Mouse (Mus musculus): Measurements from ENCODE around the gene Med21. TPM values are rescaled to one million over a fixed set of nuclear protein-coding genes. Genes with fewer than 3 reads are reported as not detected.

Med21 gene
- polyA plus RNA-seq, 1 experiment from 2014 or later, result 131 TPM

DNA sequence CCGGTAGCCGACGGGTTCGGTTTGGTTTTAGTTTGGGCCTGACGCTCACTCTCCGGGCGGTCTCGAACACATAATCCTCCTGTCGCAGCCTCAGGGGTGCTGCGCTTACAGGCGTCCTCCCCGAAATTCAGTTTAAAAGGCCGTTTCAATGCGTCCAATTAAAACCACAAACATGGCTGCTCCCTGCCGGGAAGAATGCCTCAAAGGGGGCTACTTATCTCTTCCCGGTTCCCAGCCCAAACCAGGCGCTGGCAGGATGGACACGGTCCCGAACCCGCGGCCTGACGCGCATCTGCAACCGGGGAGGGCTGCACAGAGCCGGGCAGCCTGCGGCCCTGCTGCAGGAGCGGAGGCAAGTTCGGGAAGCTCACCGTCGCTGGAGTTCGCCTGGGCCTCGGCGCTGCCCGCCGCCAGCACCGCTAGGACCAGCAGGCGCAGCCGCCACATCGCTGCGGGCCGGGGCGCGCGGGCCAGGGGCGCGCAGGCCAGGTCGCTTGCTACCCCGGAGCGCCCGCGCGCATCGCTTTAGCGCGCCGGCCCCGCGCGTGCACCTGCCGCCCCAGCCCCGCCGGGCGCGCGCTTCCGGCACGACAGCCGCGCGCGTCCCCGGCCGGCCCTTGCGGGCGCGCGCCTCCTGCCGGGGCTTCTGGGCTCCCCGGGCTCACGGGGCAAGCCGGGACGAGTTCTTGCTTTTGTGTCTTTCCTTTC is 8.2 kb upstream of the Med21 start:
- no peaks in the 10 kb centered on the region for H3K9me3 ChIP-seq (ENCODE audit: control insufficient read depth, low read length)
- peak overlapping the region; percentile 77 for H3K4me2 ChIP-seq (ENCODE audit: low read depth, low read length)
- WGBS, result under 1% methylated on average over 36 of the region's 82 CpGs
- H3K4me1 ChIP-seq (ENCODE audit: control insufficient read depth, insufficient read depth, low read length), result peaks cover 15% of the 10 kb centered on the region
- peak overlapping the region; percentile 88 for H3K27ac ChIP-seq (replicated peaks; ENCODE audit: low read depth, low read length)
- H3K36me3 ChIP-seq (ENCODE audit: control insufficient read depth, insufficient read depth, low read length), result no peaks in the 10 kb centered on the region
- H3K4me3 ChIP-seq (ENCODE audit: low read depth, low read length), result peak overlapping the region; percentile 79
- H3K9ac ChIP-seq (ENCODE audit: low read depth, low read length), result peak overlapping the region; percentile 90
- DNase-seq (ENCODE audit: low spot score) (peak; percentile 95), ATAC-seq (ENCODE audit: low read depth) (peak; percentile 95)
- no peaks in the 10 kb centered on the region for H3K27me3 ChIP-seq (replicated peaks; ENCODE audit: control insufficient read depth, insufficient read depth, low read length)

DNA sequence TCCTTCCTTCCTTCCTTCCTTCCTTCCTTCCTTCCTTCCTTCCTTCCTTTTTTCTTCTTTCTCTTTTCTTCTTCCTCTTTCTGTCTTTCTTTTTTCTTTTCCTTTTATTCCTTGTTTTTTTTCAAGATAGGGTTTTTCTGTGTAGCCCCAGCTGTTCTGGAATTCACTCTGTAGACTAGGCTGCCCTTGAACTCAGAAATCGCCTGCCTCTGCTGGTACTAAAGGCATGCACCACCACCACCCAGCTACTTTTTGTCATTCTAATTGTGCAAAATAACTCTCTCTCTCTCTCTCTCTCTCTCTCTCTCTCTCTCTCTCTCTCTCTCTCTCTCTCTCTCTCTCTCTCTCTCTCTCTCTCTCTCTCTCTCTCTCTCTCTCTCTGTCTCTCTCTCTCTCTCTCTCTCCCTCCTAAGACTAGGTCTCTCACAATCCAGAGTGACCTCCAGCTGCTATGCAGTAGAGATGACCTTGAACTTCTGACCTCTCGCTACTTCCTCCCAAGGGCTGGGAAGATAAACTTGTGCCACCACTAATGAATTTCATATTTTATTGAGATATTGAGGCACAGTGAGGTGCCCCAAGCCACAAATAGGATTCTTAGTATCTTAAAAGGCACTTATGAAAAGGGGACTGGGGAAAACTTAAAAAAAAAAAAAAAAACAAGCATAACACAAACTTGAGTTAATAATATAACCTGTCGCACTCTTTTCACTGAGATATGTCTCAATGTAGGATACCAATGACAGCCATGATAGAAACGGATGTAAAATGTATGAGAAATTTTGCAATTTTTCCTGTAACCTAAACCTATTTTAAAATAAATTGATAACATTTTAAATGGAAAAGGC is 7.4 kb upstream of the Med21 start:
- Histone ChIP-seq H3K4me1 (ENCODE audit: control insufficient read depth, insufficient read depth, low read length) (peaks cover 15% of the 10 kb centered on the region), H3K36me3 (ENCODE audit: control insufficient read depth, insufficient read depth, low read length) (no peaks in the 10 kb centered on the region), H3K9me3 (ENCODE audit: control insufficient read depth, low read length) (no peaks in the 10 kb centered on the region), H3K9ac (ENCODE audit: low read depth, low read length) (no peak overlapping the region), H3K4me3 (ENCODE audit: low read depth, low read length) (peak overlapping the region; percentile 79; the same call in 1 of the 2 replicates), H3K27me3 (replicated peaks; ENCODE audit: control insufficient read depth, insufficient read depth, low read length) (no peaks in the 10 kb centered on the region), H3K27ac (replicated peaks; ENCODE audit: low read depth, low read length) (peak overlapping the region; percentile 88; the same call in 1 of the 2 replicates), H3K4me2 (ENCODE audit: low read depth, low read length) (peak overlapping the region; percentile 77)
- 53% methylated on average over 4 of the region's 4 CpGs for WGBS
- ATAC-seq (ENCODE audit: low read depth) (no peak), DNase-seq (ENCODE audit: low spot score) (no peak)

GRCm38 (mm10) chr6:146636482-146636881 is 5.9 kb upstream of the Med21 start:
- 83% methylated on average over 5 of the region's 5 CpGs for whole genome bisulfite sequencing
- H3K9ac ChIP-seq (ENCODE audit: low read depth, low read length), result no peak overlapping the region

GRCm38 (mm10) chr6:146640068-146640965 is 2.0 kb upstream of the Med21 start:
- no peak overlapping the region for H3K27ac ChIP-seq (replicated peaks; ENCODE audit: low read depth, low read length)
- H3K4me1 ChIP-seq (ENCODE audit: control insufficient read depth, insufficient read depth, low read length), result peaks cover 8% of the 10 kb centered on the region
- ATAC-seq (ENCODE audit: low read depth), result no peak
- no peaks in the 10 kb centered on the region for H3K27me3 ChIP-seq (replicated peaks; ENCODE audit: control insufficient read depth, insufficient read depth, low read length)
- no peak overlapping the region for H3K4me3 ChIP-seq (ENCODE audit: low read depth, low read length)
- no peaks in the 10 kb centered on the region for H3K9me3 ChIP-seq (ENCODE audit: control insufficient read depth, low read length)
- no peak overlapping the region for H3K4me2 ChIP-seq (ENCODE audit: low read depth, low read length)
- H3K36me3 ChIP-seq (ENCODE audit: control insufficient read depth, insufficient read depth, low read length), result no peaks in the 10 kb centered on the region
- H3K9ac ChIP-seq (ENCODE audit: low read depth, low read length), result no peak overlapping the region
- DNase-seq (ENCODE audit: low spot score), result no peak
- 82% methylated on average over 7 of the region's 7 CpGs for WGBS

More at GRCm38 (mm10) chr6:146636482-146636881, 5.9 kb upstream of the Med21 start:
- ATAC-seq (ENCODE audit: low read depth), result no peak
- H3K4me2 ChIP-seq (ENCODE audit: low read depth, low read length), result no peak overlapping the region
- H3K9me3 ChIP-seq (ENCODE audit: control insufficient read depth, low read length), result no peaks in the 10 kb centered on the region
- no peaks in the 10 kb centered on the region for H3K36me3 ChIP-seq (ENCODE audit: control insufficient read depth, insufficient read depth, low read length)
- H3K27ac ChIP-seq (replicated peaks; ENCODE audit: low read depth, low read length), result no peak overlapping the region
- no peaks in the 10 kb centered on the region for H3K27me3 ChIP-seq (replicated peaks; ENCODE audit: control insufficient read depth, insufficient read depth, low read length)
- no peak overlapping the region for H3K4me3 ChIP-seq (ENCODE audit: low read depth, low read length)
- peaks cover 15% of the 10 kb centered on the region for H3K4me1 ChIP-seq (ENCODE audit: control insufficient read depth, insufficient read depth, low read length)
- DNase-seq (ENCODE audit: low spot score), result no peak

- peaks cover 8% of the 10 kb centered on the region for H3K4me1 ChIP-seq (ENCODE audit: control insufficient read depth, insufficient read depth, low read length)
- no peak for ATAC-seq (ENCODE audit: low read depth)
- DNase-seq (ENCODE audit: low spot score), result no peak
- no peak overlapping the region for H3K4me3 ChIP-seq (ENCODE audit: low read depth, low read length)
- no peaks in the 10 kb centered on the region for H3K36me3 ChIP-seq (ENCODE audit: control insufficient read depth, insufficient read depth, low read length)
- no peaks in the 10 kb centered on the region for H3K9me3 ChIP-seq (ENCODE audit: control insufficient read depth, low read length)
- no peak overlapping the region for H3K9ac ChIP-seq (ENCODE audit: low read depth, low read length)
- no peaks in the 10 kb centered on the region for H3K27me3 ChIP-seq (replicated peaks; ENCODE audit: control insufficient read depth, insufficient read depth, low read length)
- H3K27ac ChIP-seq (replicated peaks; ENCODE audit: low read depth, low read length), result no peak overlapping the region
- H3K4me2 ChIP-seq (ENCODE audit: low read depth, low read length), result no peak overlapping the region
- WGBS, result 83% methylated on average over 6 of the region's 6 CpGs
Observed at GRCm38 (mm10) chr6:146640991-146641390, 1.4 kb upstream of the Med21 start.

- ATAC-seq (ENCODE audit: low read depth), result no peak
- 67% methylated on average over 11 of the region's 11 CpGs for WGBS
- Histone ChIP-seq H3K9ac (ENCODE audit: low read depth, low read length) (peak overlapping the region; percentile 92), H3K27ac (replicated peaks; ENCODE audit: low read depth, low read length) (no peak overlapping the region; the same call in 1 of the 2 replicates), H3K4me3 (ENCODE audit: low read depth, low read length) (peak overlapping the region; percentile 86), H3K27me3 (replicated peaks; ENCODE audit: control insufficient read depth, insufficient read depth, low read length) (no peaks in the 10 kb centered on the region), H3K36me3 (ENCODE audit: control insufficient read depth, insufficient read depth, low read length) (no peaks in the 10 kb centered on the region), H3K4me1 (ENCODE audit: control insufficient read depth, insufficient read depth, low read length) (peaks cover 8% of the 10 kb centered on the region), H3K9me3 (ENCODE audit: control insufficient read depth, low read length) (no peaks in the 10 kb centered on the region), H3K4me2 (ENCODE audit: low read depth, low read length) (peak overlapping the region; percentile 67)
- DNase-seq (ENCODE audit: low spot score), result no peak
Observed at GRCm38 (mm10) chr6:146641621-146642210, 631 bp upstream of the Med21 start.

DNA sequence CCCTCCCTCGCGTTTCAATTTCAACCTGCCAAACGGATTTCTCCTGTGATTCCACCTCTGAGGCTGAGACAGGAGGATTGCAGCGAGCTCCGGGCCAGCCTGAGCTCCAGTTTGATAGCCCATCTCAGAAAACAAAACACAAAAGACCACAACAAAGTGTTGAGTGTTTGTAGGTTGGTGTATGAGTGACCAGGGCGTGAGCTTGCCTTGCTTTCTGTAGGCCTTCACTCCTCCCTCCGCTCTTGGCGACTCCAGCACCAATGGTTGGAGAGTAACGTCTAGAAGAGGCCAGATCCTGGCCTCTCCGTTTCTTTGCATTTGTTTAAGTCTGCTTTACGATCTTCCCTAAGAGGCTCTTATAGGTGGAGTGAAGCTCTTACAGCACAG is 830 bp downstream of the Med21 start:
- Histone ChIP-seq H3K27me3 (replicated peaks; ENCODE audit: control insufficient read depth, insufficient read depth, low read length) (no peaks in the 10 kb centered on the region), H3K4me1 (ENCODE audit: control insufficient read depth, insufficient read depth, low read length) (peaks cover 8% of the 10 kb centered on the region), H3K9me3 (ENCODE audit: control insufficient read depth, low read length) (no peaks in the 10 kb centered on the region), H3K36me3 (ENCODE audit: control insufficient read depth, insufficient read depth, low read length) (no peaks in the 10 kb centered on the region), H3K4me2 (ENCODE audit: low read depth, low read length) (peak overlapping the region; percentile 82), H3K27ac (replicated peaks; ENCODE audit: low read depth, low read length) (peak overlapping the region; percentile 93), H3K4me3 (ENCODE audit: low read depth, low read length) (peak overlapping the region; percentile 86), H3K9ac (ENCODE audit: low read depth, low read length) (peak overlapping the region; percentile 92)
- WGBS, result 45% methylated on average over 11 of the region's 11 CpGs
- ATAC-seq (ENCODE audit: low read depth) (no peak), DNase-seq (ENCODE audit: low spot score) (peak; percentile 9)

DNA sequence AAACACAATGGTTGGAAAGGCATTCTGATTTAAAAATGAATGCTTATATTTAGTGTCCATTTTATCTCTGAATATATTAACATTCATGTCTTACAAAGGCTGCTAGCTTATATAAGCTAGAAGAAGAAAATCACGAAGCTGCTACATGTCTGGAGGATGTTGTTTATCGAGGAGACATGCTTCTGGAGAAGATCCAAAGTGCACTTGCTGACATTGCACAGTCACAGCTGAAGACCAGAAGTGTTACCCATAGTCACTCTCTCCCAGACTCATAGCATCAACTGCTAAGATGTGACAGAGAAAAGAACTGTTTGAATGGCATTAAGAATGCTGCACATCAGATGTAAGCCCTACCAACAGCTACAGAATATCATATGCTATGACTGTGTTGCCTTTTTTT is 7.7 kb downstream of the Med21 start:
- H3K9ac ChIP-seq (ENCODE audit: low read depth, low read length), result no peak overlapping the region
- WGBS, result 88% methylated on average over 2 of the region's 2 CpGs
- H3K4me3 ChIP-seq (ENCODE audit: low read depth, low read length), result no peak overlapping the region
- peaks cover 25% of the 10 kb centered on the region for H3K36me3 ChIP-seq (ENCODE audit: control insufficient read depth, insufficient read depth, low read length)
- no peaks in the 10 kb centered on the region for H3K9me3 ChIP-seq (ENCODE audit: control insufficient read depth, low read length)
- H3K27ac ChIP-seq (replicated peaks; ENCODE audit: low read depth, low read length), result no peak overlapping the region
- DNase-seq (ENCODE audit: low spot score) (no peak), ATAC-seq (ENCODE audit: low read depth) (no peak)
- no peaks in the 10 kb centered on the region for H3K27me3 ChIP-seq (replicated peaks; ENCODE audit: control insufficient read depth, insufficient read depth, low read length)
- H3K4me2 ChIP-seq (ENCODE audit: low read depth, low read length), result no peak overlapping the region
- no peaks in the 10 kb centered on the region for H3K4me1 ChIP-seq (ENCODE audit: control insufficient read depth, insufficient read depth, low read length)
